Mouse (Mus musculus) kidney, postnatal 25 days (tissue): Measurements from ENCODE around the gene Gorasp2.

Source experiments
- DNase-seq, 2 experiments: peaks; one replicate each; pipeline ENCODE4 v3.0.0; 2021; ENCODE audit warnings: mixed read lengths in 2 of 2

The Gorasp2 gene

GRCm38 (mm10) chr2:70661715-70662495 lies 529 bp downstream of the Gorasp2 start, which contains the start of gene Gm26558:
Gm26558 (minus strand) TSS chr2:70662108.
- DNase-seq: peak; percentile 20 to 56

GRCm38 (mm10) chr2:70663764-70664163 lies 2.4 kb downstream of the Gorasp2 start:
- DNase-seq: no peak

- no peak for DNase-seq
Measured at GRCm38 (mm10) chr2:70667016-70667415, 5.6 kb downstream of the Gorasp2 start.

GRCm38 (mm10) chr2:70669241-70669640 lies 7.9 kb downstream of the Gorasp2 start:
- no peak for DNase-seq

GRCm38 (mm10) chr2:70669896-70670295 lies 8.5 kb downstream of the Gorasp2 start:
- DNase-seq: no peak

- DNase-seq: no peak
Measured at GRCm38 (mm10) chr2:70672476-70672875, 11.1 kb downstream of the Gorasp2 start.

- peak in 1 of 2 experiments; percentile 36 for DNase-seq
Measured at GRCm38 (mm10) chr2:70673445-70674126, 12.2 kb downstream of the Gorasp2 start.

- DNase-seq: no peak
Measured at GRCm38 (mm10) chr2:70682324-70682723, 20.9 kb downstream of the Gorasp2 start.

- DNase-seq: no peak
Measured at GRCm38 (mm10) chr2:70688454-70689078, 27.2 kb downstream of the Gorasp2 start.

GRCm38 (mm10) chr2:70690195-70690594 lies 28.8 kb downstream of the Gorasp2 start:
- DNase-seq: peak in 1 of 2 experiments; percentile 55

GRCm38 (mm10) chr2:70695712-70696111 lies 34.3 kb downstream of the Gorasp2 start:
- no peak for DNase-seq

GRCm38 (mm10) chr2:70700851-70701250 lies 39.5 kb downstream of the Gorasp2 start:
- no peak for DNase-seq

- no peak for DNase-seq
Measured at GRCm38 (mm10) chr2:70701571-70701970, 40.2 kb downstream of the Gorasp2 start.

GRCm38 (mm10) chr2:70702403-70702802 lies 41.0 kb downstream of the Gorasp2 start:
- no peak for DNase-seq

GRCm38 (mm10) chr2:70708986-70709730 lies 47.8 kb downstream of the Gorasp2 start:
- DNase-seq: no peak

GRCm38 (mm10) chr2:70710236-70710635 lies 48.9 kb downstream of the Gorasp2 start:
- no peak for DNase-seq

GRCm38 (mm10) chr2:70710878-70711277 lies 49.5 kb downstream of the Gorasp2 start:
- DNase-seq: no peak

- DNase-seq: no peak
Measured at GRCm38 (mm10) chr2:70723610-70724243, 62.4 kb downstream of the Gorasp2 start.

GRCm38 (mm10) chr2:70727089-70727488 lies 65.7 kb downstream of the Gorasp2 start:
- DNase-seq: no peak

- no peak for DNase-seq
Measured at GRCm38 (mm10) chr2:70735534-70735933, 74.2 kb downstream of the Gorasp2 start.

- DNase-seq: no peak
Measured at GRCm38 (mm10) chr2:70736008-70736407, 74.6 kb downstream of the Gorasp2 start.

- no peak for DNase-seq
Measured at GRCm38 (mm10) chr2:70741901-70742300, 80.5 kb downstream of the Gorasp2 start.
